Mouse (Mus musculus) stomach, embryonic 15.5 days (tissue): ENCODE results near the gene Slitrk3. TPM values are rescaled to one million over a fixed set of nuclear protein-coding genes. Genes with fewer than 3 reads are reported as not detected.

Experiments
- ATAC-seq: fragments of 200-750 bp; cut with Nextera tagmentation; 2 replicates; pipeline ENCODE4 v1.8.0; 2017; ENCODE audit warnings: low read depth, moderate number of reproducible peaks, moderate TSS enrichment; ENCODE audit not compliant: insufficient read depth, low FRiP score
- H3K27ac ChIP-seq: fragments of 300-500 bp; sonication (generic); 2 replicates; pipeline ENCODE4 v1.5.1; 2015; ENCODE audit warnings: mild to moderate bottlenecking, inconsistent platforms
- H3K27me3 ChIP-seq: fragments of 300-500 bp; sonication (generic); replicated peaks from 2 replicates; pipeline ENCODE4 v1.6.1; 2015; ENCODE audit warnings: inconsistent platforms
- H3K36me3 ChIP-seq: fragments of 300-500 bp; sonication (generic); 2 replicates; pipeline ENCODE4 v1.6.1; 2015; ENCODE audit warnings: inconsistent platforms
- H3K4me1 ChIP-seq: fragments of 300-500 bp; sonication (generic); 2 replicates; pipeline ENCODE4 v1.6.1; 2015; ENCODE audit warnings: inconsistent platforms
- H3K4me2 ChIP-seq: fragments of 300-500 bp; sonication (generic); 2 replicates; pipeline ENCODE4 v1.6.1; 2015; ENCODE audit warnings: mild to moderate bottlenecking, inconsistent platforms
- H3K4me3 ChIP-seq: fragments of 300-500 bp; sonication (generic); replicated peaks from 2 replicates; pipeline ENCODE4 v1.5.1; 2015; ENCODE audit warnings: inconsistent platforms
- H3K9ac ChIP-seq: fragments of 300-500 bp; sonication (generic); 2 replicates; pipeline ENCODE4 v1.6.1; 2015; ENCODE audit warnings: inconsistent platforms
- H3K9me3 ChIP-seq: fragments of 300-500 bp; sonication (generic); 2 replicates; pipeline ENCODE4 v1.6.1; 2016; ENCODE audit warnings: inconsistent platforms
- WGBS: fragments of 180-500 bp; shearing (Covaris S2); methylation state at CpG from one replicate; pipeline ENCODE4 v1.1.7; 2015; 5-methylcytosine and 5-hydroxymethylcytosine counted together
- polyA plus RNA-seq: library from polyadenylated mRNA; unstranded; fragments of >200 nt; fragmentation: Nextera tagmentation; extraction: Ambion mirVana; gene quantifications from 2 replicates; pipeline ENCODE4 v1.2.1, GENCODE M21; 2015

Gene Slitrk3
- polyA plus RNA-seq, 1 experiment from 2014 or later = 2.5 TPM

- no peak overlapping the region for H3K27ac ChIP-seq
- no peak overlapping the region for H3K9ac ChIP-seq
- no peak for ATAC-seq
- H3K9me3 ChIP-seq = no peaks in the 10 kb centered on the region
- WGBS = 20% methylated on average over 6 of the region's 6 CpGs
- no peaks in the 10 kb centered on the region for H3K4me1 ChIP-seq
- no peaks in the 10 kb centered on the region for H3K36me3 ChIP-seq
- no peak overlapping the region for H3K4me2 ChIP-seq
- no peak overlapping the region for H3K4me3 ChIP-seq
- no peaks in the 10 kb centered on the region for H3K27me3 ChIP-seq
These were observed 51.6 kb downstream of the Slitrk3 start for GRCm38 (mm10) chr3:73006045-73006444.

- Histone ChIP-seq H3K27me3 (no peaks in the 10 kb centered on the region), H3K27ac (no peak overlapping the region), H3K4me1 (no peaks in the 10 kb centered on the region), H3K9me3 (no peaks in the 10 kb centered on the region), H3K36me3 (no peaks in the 10 kb centered on the region), H3K4me2 (no peak overlapping the region), H3K9ac (no peak overlapping the region), H3K4me3 (no peak overlapping the region)
- ATAC-seq = no peak
- WGBS = 88% methylated on average over 4 of the region's 4 CpGs
These were observed 54.5 kb downstream of the Slitrk3 start for GRCm38 (mm10) chr3:73002933-73003696.

DNA sequence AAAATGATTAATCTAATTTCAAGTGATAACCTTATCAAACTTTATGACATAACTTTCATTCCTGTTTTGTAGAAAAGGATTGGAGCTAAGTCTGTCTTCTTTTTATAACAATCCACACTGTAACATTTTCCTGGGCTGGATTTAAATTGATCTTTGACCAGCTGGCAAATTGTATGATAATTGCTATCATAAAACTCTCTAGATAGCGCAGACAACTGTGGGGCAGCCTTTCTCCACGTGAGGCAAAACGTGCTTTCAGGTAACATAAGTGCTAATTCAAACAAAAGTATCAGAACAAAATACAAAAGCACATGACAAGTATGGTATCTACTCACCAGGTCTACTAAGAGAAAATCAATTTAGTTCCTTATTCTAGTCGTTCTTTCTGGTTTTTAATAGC lies 60.1 kb downstream of the Slitrk3 start:
- Histone ChIP-seq H3K9ac (no peak overlapping the region), H3K27ac (no peak overlapping the region), H3K36me3 (no peaks in the 10 kb centered on the region), H3K9me3 (no peaks in the 10 kb centered on the region), H3K4me1 (no peaks in the 10 kb centered on the region), H3K27me3 (no peaks in the 10 kb centered on the region), H3K4me2 (no peak overlapping the region), H3K4me3 (no peak overlapping the region)
- no peak for ATAC-seq
- 52% methylated on average over 4 of the region's 4 CpGs for WGBS

Other genes with a start within 250 kb of the Slitrk3 start
- 0.05 and 0.28 TPM in 2 replicates for gene Sis, start 89.9 kb downstream of the Slitrk3 start, polyA plus RNA-seq